Mouse (Mus musculus) small intestine, adult 2 months (tissue): ENCODE measurements around the gene Dnaja4.

Experiments
- CTCF ChIP-seq: fragments of 200-500 bp; IDR thresholded peaks from 2 replicates; pipeline ENCODE4 v1.5.1; 2012; ENCODE audit warnings: low read depth, mild to moderate bottlenecking, control low read depth, inconsistent platforms, low read length, moderate library complexity, mixed read lengths; ENCODE audit not compliant: insufficient replicate concordance, insufficient read length; ENCODE audit errors: extremely low read depth
- POLR2A ChIP-seq: fragments of 200-500 bp; IDR thresholded peaks from 2 replicates; pipeline ENCODE4 v1.6.1; 2012; ENCODE audit warnings: low read depth, mild to moderate bottlenecking, control low read depth, inconsistent platforms, low read length, moderate library complexity

DNA sequence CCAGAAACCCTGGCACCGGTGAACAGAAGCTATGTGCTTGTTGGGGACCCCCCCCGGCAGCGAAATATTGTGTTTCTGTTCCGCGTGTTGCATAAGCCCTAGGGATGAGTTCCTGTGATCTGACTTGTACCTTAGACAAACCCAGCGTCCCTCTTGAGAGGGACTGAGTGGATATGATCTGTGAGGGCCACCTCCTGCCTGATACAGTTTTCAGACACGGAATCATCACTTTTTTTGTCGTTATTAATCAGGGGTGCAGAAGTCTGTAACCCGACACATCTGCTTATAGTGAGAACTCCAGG is 1.5 kb downstream of the Dnaja4 start:
- TF ChIP-seq CTCF (no peak), POLR2A (no peak)
